Mouse (Mus musculus): Measurements from ENCODE around the gene Dgka. TPM values are rescaled to one million over a fixed set of nuclear protein-coding genes. Genes with fewer than 3 reads are reported as not detected.
A peak's percentile ranks its signal among the peaks of the same experiment; 100 is the strongest.

The Dgka gene
- polyA plus RNA-seq, 1 experiment from 2014 or later: 14.6 TPM

GRCm38 (mm10) chr10:128699006-128699405, 45.6 kb downstream of the Dgka start:
- Histone ChIP-seq H3K9me3 (ENCODE audit: control insufficient read depth, low read length) (no peaks in the 10 kb centered on the region), H3K27ac (replicated peaks) (no peak overlapping the region), H3K27me3 (ENCODE audit: control insufficient read depth, insufficient read depth, low read length) (no peaks in the 10 kb centered on the region), H3K36me3 (ENCODE audit: control insufficient read depth, insufficient read depth, low read length) (peaks cover 17% of the 10 kb centered on the region; the same call in 1 of the 2 replicates), H3K4me2 (replicated peaks; ENCODE audit: low read depth) (no peak overlapping the region), H3K4me1 (replicated peaks; ENCODE audit: control insufficient read depth, insufficient read depth) (no peaks in the 10 kb centered on the region), H3K9ac (ENCODE audit: low read length) (no peak overlapping the region), H3K4me3 (ENCODE audit: low read depth, low read length) (no peak overlapping the region)
- ATAC-seq (ENCODE audit: low FRiP score, low TSS enrichment) (no peak), DNase-seq (ENCODE audit: low spot score) (no peak)
- 84% methylated on average over 5 of the region's 5 CpGs for WGBS
- no peak for TF ChIP-seq CTCF (IDR thresholded peaks at IDR 0.05; ENCODE audit: low read depth)

DNA sequence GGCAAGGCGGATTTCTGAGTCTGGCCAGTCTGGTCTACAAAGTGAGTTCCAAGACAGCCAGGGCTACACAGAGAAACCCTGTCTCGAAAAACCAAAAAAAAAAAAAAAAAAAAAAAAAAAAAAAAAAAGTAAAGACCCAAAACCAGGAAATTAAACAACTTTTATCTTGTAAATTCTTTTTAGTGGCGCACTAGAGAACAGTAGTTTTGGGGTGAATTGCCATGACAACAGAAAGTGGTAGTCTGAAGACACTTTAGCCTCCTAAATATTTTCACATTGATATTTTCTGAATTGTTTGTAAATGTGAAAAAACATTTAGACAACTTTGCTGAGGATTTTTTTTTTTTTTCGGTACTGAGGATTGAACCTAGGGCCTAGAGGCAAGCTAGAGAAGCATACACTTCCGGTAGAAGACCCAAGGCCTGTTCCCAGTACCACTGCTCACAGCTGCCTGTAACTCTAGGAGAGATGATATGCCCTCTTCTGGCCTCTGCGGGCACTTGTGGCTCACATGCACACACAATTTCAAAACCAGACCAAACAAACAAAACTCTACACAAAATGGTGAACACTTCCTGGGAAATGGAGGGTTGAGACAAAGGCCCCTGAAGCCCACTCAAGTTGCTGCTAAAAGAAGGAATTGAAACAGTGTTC, 47.5 kb downstream of the Dgka start:
- 82% methylated on average over 6 of the region's 6 CpGs for WGBS
- no peaks in the 10 kb centered on the region for H3K4me1 ChIP-seq (replicated peaks; ENCODE audit: control insufficient read depth, insufficient read depth)

DNA sequence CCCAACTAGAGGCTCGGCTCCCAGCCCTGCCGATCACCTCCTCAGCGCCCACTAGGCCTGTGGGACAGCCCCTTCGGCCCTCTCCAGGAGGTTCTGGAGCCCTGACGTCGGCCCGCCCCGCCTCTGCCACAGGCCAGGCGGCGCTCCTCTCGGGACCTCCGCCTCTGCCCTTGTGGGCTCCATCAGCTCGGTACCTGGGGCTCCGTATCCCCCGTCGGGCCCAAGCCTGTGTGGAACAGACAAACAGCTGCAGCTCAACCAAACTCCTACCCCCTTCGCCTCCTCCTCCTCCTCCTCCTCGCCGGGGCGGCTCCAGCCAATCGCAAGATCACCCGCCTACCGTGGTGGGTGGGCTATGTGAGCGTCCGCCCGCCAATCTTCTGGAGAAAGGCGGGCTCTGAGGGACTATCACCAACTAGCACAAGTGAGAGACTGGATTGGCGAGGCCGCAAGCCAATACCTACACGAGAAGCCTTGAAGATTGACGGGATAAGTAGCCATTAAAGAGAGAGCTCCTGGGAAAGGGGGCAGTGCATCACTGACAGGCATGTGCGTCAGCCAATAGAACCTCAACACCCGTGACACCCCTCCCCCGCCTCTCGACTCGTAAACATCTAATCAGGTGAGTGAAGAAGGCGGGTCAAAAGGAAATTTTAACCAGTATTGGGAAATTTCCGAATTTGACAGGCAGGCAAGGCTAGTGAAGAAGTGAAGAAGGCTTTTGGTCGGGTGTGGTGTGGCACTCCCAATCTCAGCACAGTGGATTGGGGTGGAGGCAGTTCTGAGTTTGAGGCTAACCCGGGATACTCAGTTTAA, 48.5 kb downstream of the Dgka start, which contains the start of gene Rab5b:
Gene Rab5b, minus strand, starts transcription at position 273 of the 816 bp plus-strand sequence.
- ATAC-seq (ENCODE audit: low FRiP score, low TSS enrichment) (peak; percentile 98), DNase-seq (ENCODE audit: low spot score) (peak; percentile 98)
- Histone ChIP-seq H3K9me3 (ENCODE audit: control insufficient read depth, low read length) (no peaks in the 10 kb centered on the region), H3K27ac (replicated peaks) (peak within 1 kb of the TSS; percentile 99), H3K4me3 (ENCODE audit: low read depth, low read length) (peak within 1 kb of the TSS; percentile 92), H3K4me1 (replicated peaks; ENCODE audit: control insufficient read depth, insufficient read depth) (no peaks in the 10 kb centered on the region), H3K27me3 (ENCODE audit: control insufficient read depth, insufficient read depth, low read length) (no peaks in the 10 kb centered on the region), H3K9ac (ENCODE audit: low read length) (peak within 1 kb of the TSS; percentile 94), H3K4me2 (replicated peaks; ENCODE audit: low read depth) (peak within 1 kb of the TSS; percentile 77), H3K36me3 (ENCODE audit: control insufficient read depth, insufficient read depth, low read length) (0 out of 2 replicates have a peak, but pooled peaks cover 11% of the 10 kb centered on the region)
- WGBS: under 1% methylated on average over 36 of the region's 40 CpGs
- no peak for TF ChIP-seq CTCF (IDR thresholded peaks at IDR 0.05; ENCODE audit: low read depth)
- peak; percentile 97 for TF ChIP-seq EP300 (optimal IDR thresholded peaks at IDR 0.05)

More for the DNA sequence above, 47.5 kb downstream of the Dgka start:
- Histone ChIP-seq H3K9me3 (ENCODE audit: control insufficient read depth, low read length) (no peaks in the 10 kb centered on the region), H3K27me3 (ENCODE audit: control insufficient read depth, insufficient read depth, low read length) (no peaks in the 10 kb centered on the region), H3K36me3 (ENCODE audit: control insufficient read depth, insufficient read depth, low read length) (peaks cover 15% of the 10 kb centered on the region; the same call in 1 of the 2 replicates), H3K4me3 (ENCODE audit: low read depth, low read length) (no peak overlapping the region), H3K9ac (ENCODE audit: low read length) (no peak overlapping the region), H3K4me2 (replicated peaks; ENCODE audit: low read depth) (peak overlapping the region; percentile 42; the same call in 1 of the 2 replicates), H3K27ac (replicated peaks) (no peak overlapping the region; the same call in 1 of the 2 replicates)
- peak; percentile 35 for TF ChIP-seq CTCF (IDR thresholded peaks at IDR 0.05; ENCODE audit: low read depth)
- no peak for TF ChIP-seq EP300 (optimal IDR thresholded peaks at IDR 0.05)
- ATAC-seq (ENCODE audit: low FRiP score, low TSS enrichment): no peak
- no peak for DNase-seq (ENCODE audit: low spot score)

DNA sequence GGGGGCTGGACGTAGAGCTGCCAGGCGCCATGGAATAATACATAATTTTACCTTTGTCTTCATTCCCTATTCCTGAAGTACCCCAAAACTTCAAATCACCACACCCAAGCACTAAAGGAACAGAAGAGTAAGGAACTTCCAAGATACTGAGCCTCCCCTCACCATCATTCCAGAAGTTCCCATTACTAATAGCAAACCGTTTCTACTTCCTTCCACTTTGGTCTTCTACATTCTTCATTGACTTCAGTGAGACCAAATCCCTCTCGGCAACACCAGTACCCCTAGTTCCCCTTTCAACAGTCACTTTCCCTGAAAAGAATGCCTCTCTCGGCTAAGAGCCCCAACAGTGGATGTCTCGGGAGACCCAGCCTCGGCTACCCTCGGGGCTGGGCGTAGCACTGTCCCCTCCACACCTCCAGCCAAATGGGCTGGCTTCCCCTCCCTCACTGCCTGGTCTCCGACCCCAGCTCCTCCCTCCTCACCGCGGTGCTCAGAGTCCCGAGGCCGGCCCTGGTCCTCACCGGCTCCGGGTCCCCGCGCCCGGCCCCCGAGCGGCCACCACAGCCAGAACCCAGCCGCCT, 49.2 kb downstream of the Dgka start:
- no peaks in the 10 kb centered on the region for H3K9me3 ChIP-seq (ENCODE audit: control insufficient read depth, low read length)
- no peaks in the 10 kb centered on the region for H3K27me3 ChIP-seq (ENCODE audit: control insufficient read depth, insufficient read depth, low read length)
- ATAC-seq (ENCODE audit: low FRiP score, low TSS enrichment) (no peak), DNase-seq (ENCODE audit: low spot score) (peak; percentile 47)
- peak overlapping the region; percentile 99 for H3K27ac ChIP-seq (replicated peaks)
- 0 out of 2 replicates have a peak, but pooled peaks cover 9% of the 10 kb centered on the region for H3K36me3 ChIP-seq (ENCODE audit: control insufficient read depth, insufficient read depth, low read length)
- peak overlapping the region; percentile 92 for H3K4me3 ChIP-seq (ENCODE audit: low read depth, low read length)
- TF ChIP-seq EP300 (optimal IDR thresholded peaks at IDR 0.05) (peak; percentile 14), CTCF (IDR thresholded peaks at IDR 0.05; ENCODE audit: low read depth) (no peak)
- peak overlapping the region; percentile 94 for H3K9ac ChIP-seq (ENCODE audit: low read length)
- peak overlapping the region; percentile 77 for H3K4me2 ChIP-seq (replicated peaks; ENCODE audit: low read depth)
- H3K4me1 ChIP-seq (replicated peaks; ENCODE audit: control insufficient read depth, insufficient read depth): no peaks in the 10 kb centered on the region
- WGBS: under 1% methylated on average over 22 of the region's 22 CpGs

DNA sequence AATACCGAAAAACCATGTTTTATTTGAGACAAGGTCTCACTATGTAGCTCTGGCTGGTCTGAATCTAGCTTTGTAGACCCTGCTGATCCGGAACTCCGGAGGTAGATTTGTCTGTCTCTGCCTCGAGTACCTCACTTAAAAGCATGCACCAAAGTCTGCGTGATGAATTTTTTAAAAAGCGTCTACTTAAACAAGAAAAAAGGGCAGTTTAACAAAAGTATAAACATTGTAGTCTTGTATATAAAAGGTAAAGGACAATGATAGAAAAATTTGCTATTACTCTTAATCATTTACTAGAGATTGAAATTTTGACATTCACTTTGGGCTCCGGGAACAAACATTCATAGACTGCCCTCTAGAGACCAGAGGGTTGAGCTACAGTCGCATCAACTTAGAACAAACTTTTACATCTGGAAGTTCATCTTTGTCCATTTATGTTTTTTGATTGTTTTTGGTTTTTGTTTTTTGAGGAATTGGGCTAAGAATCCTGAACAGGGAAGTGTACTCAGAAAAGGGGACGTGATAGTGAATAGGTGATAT, 70.1 kb downstream of the Dgka start:
- no peaks in the 10 kb centered on the region for H3K27me3 ChIP-seq (ENCODE audit: control insufficient read depth, insufficient read depth, low read length)
- no peaks in the 10 kb centered on the region for H3K36me3 ChIP-seq (ENCODE audit: control insufficient read depth, insufficient read depth, low read length)
- peak overlapping the region; percentile 80 for H3K27ac ChIP-seq (replicated peaks)
- WGBS: 1% methylated on average over 9 of the region's 9 CpGs
- no peak overlapping the region for H3K9ac ChIP-seq (ENCODE audit: low read length)
- peak overlapping the region; percentile 67 for H3K4me3 ChIP-seq (ENCODE audit: low read depth, low read length)
- ATAC-seq (ENCODE audit: low FRiP score, low TSS enrichment): no peak
- H3K9me3 ChIP-seq (ENCODE audit: control insufficient read depth, low read length): no peaks in the 10 kb centered on the region
- H3K4me1 ChIP-seq (replicated peaks; ENCODE audit: control insufficient read depth, insufficient read depth): no peaks in the 10 kb centered on the region
- peak overlapping the region; percentile 83 for H3K4me2 ChIP-seq (replicated peaks; ENCODE audit: low read depth)
- DNase-seq (ENCODE audit: low spot score): no peak
- peak; percentile 82 for TF ChIP-seq CTCF (IDR thresholded peaks at IDR 0.05; ENCODE audit: low read depth)
- no peak for TF ChIP-seq EP300 (optimal IDR thresholded peaks at IDR 0.05)
